Mouse (Mus musculus) intestine, postnatal 0 days (tissue): ENCODE results near the gene Ulk1. TPM values are rescaled to one million over a fixed set of nuclear protein-coding genes. Genes with fewer than 3 reads are reported as not detected.
"Not testable (repeated sequence)": the region's sequence is repeated elsewhere in the genome, so short reads cannot be mapped to it uniquely, and the experiment has no call there.

ENCODE experiments used
- ATAC-seq: fragments of 200-750 bp; cut with Nextera tagmentation; 2 replicates; pipeline ENCODE4 v1.8.0; 2017; ENCODE audit warnings: mild to moderate bottlenecking, moderate TSS enrichment, moderate library complexity
- H3K27ac ChIP-seq: fragments of 300-500 bp; sonication (generic); 2 replicates; pipeline ENCODE4 v1.5.1; 2014; ENCODE audit warnings: mild to moderate bottlenecking, low read depth, low read length, moderate library complexity
- H3K27me3 ChIP-seq: fragments of 300-500 bp; sonication (generic); replicated peaks from 2 replicates; pipeline ENCODE4 v1.6.1; 2014; ENCODE audit warnings: low read length, mixed read lengths; ENCODE audit not compliant: control insufficient read depth, insufficient read depth
- H3K36me3 ChIP-seq: fragments of 300-500 bp; sonication (generic); 2 replicates; pipeline ENCODE4 v1.6.1; 2014; ENCODE audit warnings: mild to moderate bottlenecking, moderate library complexity; ENCODE audit not compliant: control insufficient read depth, insufficient read depth
- H3K4me1 ChIP-seq: fragments of 300-500 bp; sonication (generic); replicated peaks from 2 replicates; pipeline ENCODE4 v1.6.1; 2014; ENCODE audit warnings: antibody characterized with exemption, low read length, mixed read lengths; ENCODE audit not compliant: control insufficient read depth, insufficient read depth
- H3K4me2 ChIP-seq: fragments of 300-500 bp; sonication (generic); replicated peaks from 2 replicates; pipeline ENCODE4 v1.6.1; 2014; ENCODE audit warnings: low read depth, mild to moderate bottlenecking, moderate library complexity
- H3K4me3 ChIP-seq: fragments of 300-500 bp; sonication (generic); 2 replicates; pipeline ENCODE4 v1.5.1; 2014; ENCODE audit warnings: low read depth, low read length
- H3K9ac ChIP-seq: fragments of 300-500 bp; sonication (generic); 2 replicates; pipeline ENCODE4 v1.6.1; 2014; ENCODE audit warnings: mild to moderate bottlenecking, low read depth, low read length
- H3K9me3 ChIP-seq: fragments of 300-500 bp; sonication (generic); 2 replicates; pipeline ENCODE4 v1.6.1; 2016; ENCODE audit warnings: mixed run types; ENCODE audit not compliant: control insufficient read depth
- CTCF ChIP-seq: sonication (generic); IDR thresholded peaks from 2 replicates; pipeline ENCODE4 v1.5.1; 2016; ENCODE audit warnings: low read depth, mild to moderate bottlenecking, control low read depth, antibody characterized with exemption, moderate library complexity
- WGBS: fragments of 180-500 bp; shearing (Covaris S2); extraction: QIAGEN DNeasy Blood & Tissue Kit; methylation state at CpG from one replicate; pipeline ENCODE4 v1.1.7; 2014; 5-methylcytosine and 5-hydroxymethylcytosine counted together
- polyA plus RNA-seq: library from polyadenylated mRNA; unstranded; fragments of >200 nt; fragmentation: Nextera tagmentation; extraction: Ambion mirVana; gene quantifications from 2 replicates; pipeline ENCODE4 v1.2.1, GENCODE M21; 2015

Ulk1 gene
- polyA plus RNA-seq, 1 experiment from 2014 or later: 6.0 TPM

DNA sequence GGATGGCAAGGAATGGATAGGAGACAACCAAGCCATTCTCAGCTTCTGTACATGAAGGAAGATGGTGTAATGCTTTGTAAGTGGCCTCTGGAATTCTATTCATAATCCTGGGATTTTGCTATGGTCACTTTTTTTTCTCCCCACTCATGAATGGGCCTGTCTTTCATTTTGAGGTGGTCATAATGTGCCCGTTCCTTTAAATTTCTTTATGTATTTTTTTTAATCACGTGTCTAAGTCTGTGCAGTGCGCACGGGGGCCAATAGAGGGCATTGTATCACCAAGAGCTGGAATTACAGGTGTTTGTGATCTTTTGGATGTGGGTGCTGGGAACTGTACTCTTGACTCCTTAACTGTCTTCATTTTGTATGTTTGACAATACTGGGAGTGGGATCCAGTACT, 30.6 kb upstream of the Ulk1 start:
- no peaks in the 10 kb centered on the region for H3K27me3 ChIP-seq
- H3K4me3 ChIP-seq: peak overlapping the region; percentile 67
- H3K9ac ChIP-seq: peak overlapping the region; percentile 38; the same call in 1 of the 2 replicates
- H3K4me1 ChIP-seq: 0 out of 2 replicates have a peak, but pooled peaks cover 3% of the 10 kb centered on the region
- H3K27ac ChIP-seq: 0 out of 2 replicates have a peak overlapping the region, but pooled peaks have one; percentile 31
- peak overlapping the region; percentile 81 for H3K4me2 ChIP-seq
- TF ChIP-seq CTCF: peak; percentile 71
- peaks cover 14% of the 10 kb centered on the region; the same call in 1 of the 2 replicates for H3K36me3 ChIP-seq
- 3% methylated on average over 4 of the region's 4 CpGs for WGBS
- H3K9me3 ChIP-seq: no peaks in the 10 kb centered on the region
- no peak for ATAC-seq

DNA sequence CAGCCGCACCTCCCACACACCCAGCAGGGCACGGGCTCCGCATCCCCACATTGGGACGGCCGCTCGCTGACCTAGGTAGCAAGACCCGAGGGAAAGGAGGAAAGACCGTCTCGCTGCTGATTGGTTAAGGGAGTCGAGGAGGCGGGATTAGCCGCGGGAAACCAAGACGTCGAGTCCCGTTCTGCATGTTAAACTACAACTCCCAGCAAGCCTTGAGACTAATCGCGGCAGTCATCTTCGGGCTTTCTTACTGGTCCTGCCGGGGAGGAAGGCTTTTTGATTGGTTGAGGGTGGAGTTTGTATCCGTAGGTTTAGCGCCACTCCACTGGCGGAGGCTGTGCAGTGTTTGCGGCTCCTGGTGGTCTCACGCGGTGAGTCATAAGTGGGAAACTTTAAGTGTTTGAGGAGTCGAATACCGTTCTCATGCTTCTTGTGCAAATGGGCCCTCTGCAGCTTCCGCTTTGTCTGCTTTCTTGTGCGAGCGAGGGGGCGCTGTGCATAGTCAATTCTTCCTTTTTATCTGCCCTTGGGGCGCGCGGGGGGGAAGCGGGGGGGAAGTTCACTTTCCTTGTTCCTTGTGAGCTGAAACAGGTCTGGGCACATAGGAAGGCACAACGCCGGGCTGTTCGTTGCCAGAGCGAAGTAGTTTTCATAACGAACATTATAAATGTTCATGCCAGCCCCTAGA, 29.9 kb upstream of the Ulk1 start, which contains the start of the genes Hscb and Chek2:
Gene Hscb, minus strand, starts transcription at position 100 of the 688 bp plus-strand sequence.
Gene Chek2, plus strand, starts transcription at position 302 of the 688 bp plus-strand sequence.
- ATAC-seq: peak; percentile 97
- peak within 1 kb of the TSS; percentile 67 for H3K4me3 ChIP-seq
- peaks cover 9% of the 10 kb centered on the region; the same call in 1 of the 2 replicates for H3K36me3 ChIP-seq
- 0 out of 2 replicates have a peak, but pooled peaks cover 3% of the 10 kb centered on the region for H3K4me1 ChIP-seq
- peak within 1 kb of the TSS; percentile 56 for H3K9ac ChIP-seq
- 0% methylated on average over 41 of the region's 41 CpGs for WGBS
- no peaks in the 10 kb centered on the region for H3K9me3 ChIP-seq
- peak; percentile 70 for TF ChIP-seq CTCF
- H3K4me2 ChIP-seq: peak within 1 kb of the TSS; percentile 81
- peak within 1 kb of the TSS; percentile 70 for H3K27ac ChIP-seq
- no peaks in the 10 kb centered on the region for H3K27me3 ChIP-seq

DNA sequence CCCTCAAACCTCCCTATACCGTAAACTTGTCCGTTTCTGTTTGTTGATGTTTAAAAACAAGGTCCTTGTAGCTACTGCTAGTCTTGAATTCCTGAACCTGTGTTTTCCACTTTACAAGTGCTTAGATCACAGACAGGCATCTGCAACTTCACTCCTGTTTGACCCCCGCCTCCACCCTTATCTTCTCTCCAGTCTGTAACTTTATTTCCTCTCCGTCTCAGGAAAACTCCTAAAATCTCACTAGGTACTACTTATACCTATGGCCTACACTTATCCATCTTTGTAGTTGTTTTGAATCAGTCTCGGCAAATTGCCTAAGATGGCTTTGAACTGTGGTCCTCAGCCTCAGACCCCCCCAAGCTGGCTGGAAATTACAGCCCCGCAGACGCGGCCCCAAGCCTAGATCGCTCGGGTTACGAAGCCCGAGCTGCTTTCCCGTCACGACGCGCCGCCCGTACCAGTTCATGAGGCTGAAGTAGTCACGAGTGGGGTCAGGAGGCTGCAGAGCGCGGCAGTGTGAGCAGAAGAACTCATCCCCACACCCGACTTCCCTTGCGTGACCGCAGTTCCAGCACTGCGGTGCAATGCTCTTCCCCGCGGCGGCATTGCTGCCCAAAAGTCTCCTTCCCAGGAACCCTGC, 29.3 kb upstream of the Ulk1 start:
- H3K27me3 ChIP-seq: no peaks in the 10 kb centered on the region
- H3K36me3 ChIP-seq: peaks cover 9% of the 10 kb centered on the region; the same call in 1 of the 2 replicates
- whole genome bisulfite sequencing: 5% methylated on average over 28 of the region's 28 CpGs
- H3K4me1 ChIP-seq: 0 out of 2 replicates have a peak, but pooled peaks cover 3% of the 10 kb centered on the region
- peak overlapping the region; percentile 67 for H3K4me3 ChIP-seq
- H3K9ac ChIP-seq: peak overlapping the region; percentile 56
- H3K27ac ChIP-seq: peak overlapping the region; percentile 70
- peak; percentile 65 for ATAC-seq
- peak overlapping the region; percentile 81 for H3K4me2 ChIP-seq
- TF ChIP-seq CTCF: no peak
- H3K9me3 ChIP-seq: no peaks in the 10 kb centered on the region

DNA sequence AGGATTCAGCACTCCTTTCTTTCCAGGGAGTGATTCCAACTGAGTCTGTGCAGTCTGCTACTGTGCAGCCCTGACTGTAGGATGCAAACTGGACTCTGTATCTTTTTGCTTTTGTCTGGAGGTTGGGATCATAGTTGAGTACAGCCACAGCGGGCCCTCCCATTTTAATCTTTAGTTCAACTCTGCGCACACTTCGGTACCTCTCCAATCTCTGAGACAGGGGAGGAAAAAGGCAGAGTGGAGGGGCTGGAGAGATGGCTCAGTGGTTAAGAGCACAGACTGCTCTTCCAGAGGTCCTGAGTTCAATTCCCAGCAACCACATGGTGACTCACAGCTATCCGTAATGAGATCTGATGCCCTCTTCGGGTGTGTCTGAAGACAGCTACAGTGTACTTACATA, 28.1 kb upstream of the Ulk1 start:
- not testable (repeated sequence) for H3K9me3 ChIP-seq, H3K4me2 ChIP-seq, H3K4me1 ChIP-seq, H3K27me3 ChIP-seq, ATAC-seq, H3K4me3 ChIP-seq, H3K9ac ChIP-seq, H3K27ac ChIP-seq
- WGBS: 71% methylated on average over 5 of the region's 5 CpGs
- H3K36me3 ChIP-seq: peaks cover 16% of the 10 kb centered on the region; the same call in 1 of the 2 replicates

- 0 out of 2 replicates have a peak, but pooled peaks cover 3% of the 10 kb centered on the region for H3K4me1 ChIP-seq
- H3K27ac ChIP-seq: no peak overlapping the region
- ATAC-seq: no peak
- no peak overlapping the region for H3K9ac ChIP-seq
- no peaks in the 10 kb centered on the region for H3K9me3 ChIP-seq
- no peaks in the 10 kb centered on the region for H3K27me3 ChIP-seq
- 6% methylated on average over 3 of the region's 3 CpGs for WGBS
- TF ChIP-seq CTCF: peak; percentile 82
- no peak overlapping the region for H3K4me3 ChIP-seq
- peak overlapping the region; percentile 27; the same call in 1 of the 2 replicates for H3K4me2 ChIP-seq
- peaks cover 22% of the 10 kb centered on the region for H3K36me3 ChIP-seq
Measured at GRCm38 (mm10) chr5:110835959-110836358, 26.1 kb upstream of the Ulk1 start.

DNA sequence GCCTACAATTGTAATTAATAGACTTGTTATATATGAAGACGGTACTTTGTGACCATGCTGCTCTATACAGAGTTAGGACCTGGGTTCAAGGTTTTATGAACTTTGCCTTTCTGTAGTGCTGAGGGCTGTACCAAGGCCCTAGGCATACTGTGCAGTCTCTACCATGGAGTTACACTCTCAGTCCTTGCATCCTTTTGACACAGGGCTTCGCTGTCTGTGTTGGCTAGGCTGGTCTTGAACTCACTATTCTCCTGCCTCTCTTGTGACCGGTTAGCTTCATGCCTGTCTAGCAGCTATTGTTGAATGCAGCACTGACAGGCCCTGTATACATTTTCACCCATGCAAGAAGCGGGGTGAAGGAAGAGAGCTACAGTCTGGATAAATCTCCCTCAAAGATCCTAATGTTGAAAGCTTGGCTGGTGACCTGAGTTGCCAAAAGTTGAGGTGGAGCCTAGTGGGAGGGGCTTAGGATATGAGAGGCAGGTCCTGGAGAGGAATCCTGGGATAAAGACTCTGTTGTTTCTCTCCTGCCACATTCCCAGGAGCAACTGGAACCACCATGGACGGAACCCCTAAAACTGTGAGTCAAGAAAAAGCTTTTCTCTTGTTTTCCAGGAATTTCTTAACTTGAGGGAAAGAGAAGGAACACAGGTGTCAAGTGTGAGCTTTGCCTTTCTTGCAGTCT, 21.3 kb upstream of the Ulk1 start:
- TF ChIP-seq CTCF: no peak
- H3K4me2 ChIP-seq: no peak overlapping the region
- WGBS: 87% methylated on average over 5 of the region's 5 CpGs
- no peak overlapping the region for H3K27ac ChIP-seq
- ATAC-seq: no peak
- H3K4me3 ChIP-seq: no peak overlapping the region
- H3K4me1 ChIP-seq: peaks cover 2% of the 10 kb centered on the region; the same call in 1 of the 2 replicates
- H3K36me3 ChIP-seq: peaks cover 24% of the 10 kb centered on the region
- H3K9me3 ChIP-seq: no peaks in the 10 kb centered on the region
- no peaks in the 10 kb centered on the region for H3K27me3 ChIP-seq
- H3K9ac ChIP-seq: no peak overlapping the region
